Mouse (Mus musculus) lung, adult 2 months (tissue): ENCODE data around the gene Mgrn1.

ENCODE experiments used
- CTCF ChIP-seq: fragments of 200-500 bp; IDR thresholded peaks from 2 replicates; pipeline ENCODE4 v1.5.1; 2011; ENCODE audit warnings: mild to moderate bottlenecking, low read length, control low read depth; ENCODE audit not compliant: insufficient read depth
- POLR2A ChIP-seq: fragments of 200-500 bp; IDR thresholded peaks from 2 replicates; pipeline ENCODE4 v1.6.1; 2011; ENCODE audit warnings: low read depth, mild to moderate bottlenecking, control low read depth, low read length, borderline replicate concordance; ENCODE audit errors: extremely low read depth

DNA sequence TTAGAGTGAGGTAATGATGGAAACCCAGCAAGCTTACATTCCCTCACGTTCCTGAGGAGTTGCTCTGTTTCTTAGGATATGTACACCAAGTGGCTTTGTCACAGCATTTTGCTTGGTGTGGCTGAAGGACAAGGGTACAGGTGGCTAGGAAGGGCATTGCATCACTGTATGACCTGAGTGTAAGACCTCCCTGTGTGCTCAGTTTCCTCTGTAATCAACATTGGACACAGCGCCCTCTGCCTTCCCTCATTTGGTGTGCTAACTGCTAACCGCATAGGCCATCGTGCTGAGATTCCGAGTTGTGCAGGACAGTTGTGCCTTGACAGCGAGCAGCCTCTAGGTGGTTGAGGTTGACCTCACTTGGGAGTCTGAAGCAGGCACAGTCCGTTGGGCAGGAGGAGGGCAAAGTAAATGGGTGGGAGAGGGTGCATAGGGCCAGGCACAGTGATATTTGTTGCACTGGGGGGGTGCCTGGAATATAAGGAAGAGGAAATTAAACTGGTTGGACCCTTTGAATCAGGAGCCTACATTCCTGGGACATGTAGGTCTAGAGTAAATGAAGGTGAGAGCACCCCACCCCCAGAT is 11.2 kb downstream of the Mgrn1 start:
- TF ChIP-seq POLR2A (no peak), CTCF (peak; percentile 19; the same call in 1 of the 2 replicates)
